In genomic region chr12:77789427-77789826, GRCm38 (mm10) we compare ENCODE assay signal across 8 mouse cellular contexts.
A peak's percentile ranks its signal among the peaks of the same experiment; 100 is the strongest.
DNase-seq lines count a peak whose midpoint lies in the region; ATAC-seq lines count a peak whose summit lies in the region.

No protein-coding gene starts in this region.

- H3K4me2 ChIP-seq in heart, embryonic 16.5 days (ENCODE audit: low read depth, low read length): peak overlapping the region; percentile 56
- peak overlapping the region; percentile 49 for H3K4me2 ChIP-seq in forebrain, embryonic 15.5 days (replicated peaks)
- H3K4me2 ChIP-seq in liver, embryonic 11.5 days: peak overlapping the region; percentile 52

- intact Hi-C loops in heart, postnatal 14 days (cut with DNase I): no loop called here

- no peak overlapping the region for H3K27ac ChIP-seq in heart, embryonic 16.5 days (ENCODE audit: low read length)
- H3K27ac ChIP-seq in forebrain, embryonic 15.5 days (replicated peaks): no peak overlapping the region
- no peak overlapping the region for H3K27ac ChIP-seq in liver, embryonic 11.5 days (ENCODE audit: low read depth, low read length)

- no peaks in the 10 kb centered on the region for H3K36me3 ChIP-seq in heart, embryonic 16.5 days (ENCODE audit: control insufficient read depth, insufficient read depth)
- no peaks in the 10 kb centered on the region for H3K36me3 ChIP-seq in forebrain, embryonic 15.5 days
- H3K36me3 ChIP-seq in liver, embryonic 11.5 days (ENCODE audit: control insufficient read depth, insufficient read depth, low read length): no peaks in the 10 kb centered on the region

- no peak for DNase-seq in heart, postnatal 14 days
- peak; percentile 44 for DNase-seq in R1 (ENCODE audit: low read depth, low spot score)
- peak; percentile 39 for DNase-seq in liver, embryonic 11.5 days (ENCODE audit: low spot score)
- peak; percentile 71 for DNase-seq in retina, embryonic 14.5 days (ENCODE audit: low spot score)
- no peak for DNase-seq in cerebellum, adult 11-12 months
- DNase-seq in cerebellum, adult 18-20 months: no peak

- WGBS in heart, embryonic 16.5 days: 8% methylated on average over 8 of the region's 8 CpGs
- WGBS in forebrain, embryonic 15.5 days: 5% methylated on average over 8 of the region's 8 CpGs
- WGBS in liver, embryonic 11.5 days: 5% methylated on average over 8 of the region's 8 CpGs

- no peaks in the 10 kb centered on the region for H3K27me3 ChIP-seq in heart, embryonic 16.5 days (ENCODE audit: control insufficient read depth, insufficient read depth, low read length)
- peaks cover 4% of the 10 kb centered on the region; the same call in 1 of the 2 replicates for H3K27me3 ChIP-seq in forebrain, embryonic 15.5 days
- no peaks in the 10 kb centered on the region; the same call in 1 of the 2 replicates for H3K27me3 ChIP-seq in liver, embryonic 11.5 days (replicated peaks; ENCODE audit: control insufficient read depth, insufficient read depth, low read length)

- ATAC-seq in heart, embryonic 16.5 days (replicated peaks; ENCODE audit: extremely low read depth, insufficient read depth, low FRiP score): no peak; the same call in 1 of the 2 replicates
- peak; percentile 81 for ATAC-seq in forebrain, embryonic 15.5 days (replicated peaks)
- ATAC-seq in liver, embryonic 11.5 days (replicated peaks; ENCODE audit: low FRiP score): no peak

- peak overlapping the region; percentile 31; the same call in 1 of the 2 replicates for H3K9ac ChIP-seq in heart, embryonic 16.5 days (ENCODE audit: low read length)
- peak overlapping the region; percentile 22; the same call in 1 of the 2 replicates for H3K9ac ChIP-seq in forebrain, embryonic 15.5 days (replicated peaks)
- H3K9ac ChIP-seq in liver, embryonic 11.5 days (ENCODE audit: low read depth, low read length): no peak overlapping the region

- peaks cover 12% of the 10 kb centered on the region for H3K4me1 ChIP-seq in heart, embryonic 16.5 days (ENCODE audit: control insufficient read depth, insufficient read depth, low read length)
- H3K4me1 ChIP-seq in forebrain, embryonic 15.5 days: peaks cover 12% of the 10 kb centered on the region
- no peaks in the 10 kb centered on the region for H3K4me1 ChIP-seq in liver, embryonic 11.5 days (replicated peaks; ENCODE audit: control insufficient read depth, insufficient read depth, low read length)

- peak overlapping the region; percentile 35 for H3K4me3 ChIP-seq in heart, embryonic 16.5 days (ENCODE audit: low read length)
- peak overlapping the region; percentile 29 for H3K4me3 ChIP-seq in forebrain, embryonic 15.5 days
- no peak overlapping the region for H3K4me3 ChIP-seq in liver, embryonic 11.5 days (ENCODE audit: low read depth, low read length)

- no peaks in the 10 kb centered on the region for H3K9me3 ChIP-seq in heart, embryonic 16.5 days (replicated peaks; ENCODE audit: control insufficient read depth, low read length)
- H3K9me3 ChIP-seq in forebrain, embryonic 15.5 days: no peaks in the 10 kb centered on the region
- H3K9me3 ChIP-seq in liver, embryonic 11.5 days (ENCODE audit: control insufficient read depth, low read length): no peaks in the 10 kb centered on the region

Comparison
In these comparisons a context has a peak if more than half of its experiments do, and no peak if none do; other contexts are left out.
1. DNase-seq: peak in R1 (single experiment), liver, embryonic 11.5 days (single experiment) and retina, embryonic 14.5 days (single experiment); none in heart, postnatal 14 days (0 of 2), cerebellum, adult 11-12 months (single experiment) and cerebellum, adult 18-20 months (0 of 2).
2. Peak in every context shown above with its lines, with median percentiles within 50 percentile points of each other: H3K4me2 ChIP-seq.